Mouse (Mus musculus) regulatory T cell (primary cell): ENCODE data around the gene Nfic.

Experiments
- in situ Hi-C: fragments of 300-600 bp; cut with MboI, MseI; formaldehyde crosslinking; loops from one replicate; pipeline ENCODE4 v1.15.1; 2025; ENCODE audit warnings: high pct_unique_total_duplicates

The Nfic gene

DNA sequence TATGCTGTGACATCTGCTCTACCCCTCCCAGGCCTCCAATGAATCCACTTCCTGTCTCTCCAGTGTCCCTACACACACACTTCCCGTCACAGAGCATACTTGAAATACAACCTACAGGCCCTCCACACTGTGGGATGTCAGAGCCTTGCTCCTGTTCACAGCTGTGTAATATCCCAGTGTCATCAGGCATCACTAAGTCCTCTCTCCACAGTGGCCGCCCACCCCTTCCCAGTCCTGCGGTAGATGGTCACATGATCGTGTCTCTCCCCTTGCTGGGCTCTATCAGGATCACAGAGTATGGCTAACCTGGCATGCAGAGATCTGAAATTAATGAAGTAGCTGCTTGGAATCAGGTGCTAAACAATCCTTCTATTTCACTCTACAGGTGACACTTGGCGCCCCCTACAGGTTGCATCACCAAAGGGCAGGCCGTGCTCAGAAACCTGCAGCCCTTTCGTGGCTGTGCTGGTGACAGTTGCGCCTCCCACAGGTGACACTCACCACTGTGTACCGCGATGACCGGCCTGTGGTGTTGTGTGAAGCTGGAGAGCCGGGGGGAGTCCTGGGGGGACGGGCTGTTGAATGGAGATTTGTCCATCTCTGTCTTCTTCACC, 49.7 kb downstream of the Nfic start:
- in situ Hi-C loops, result no loop called here

DNA sequence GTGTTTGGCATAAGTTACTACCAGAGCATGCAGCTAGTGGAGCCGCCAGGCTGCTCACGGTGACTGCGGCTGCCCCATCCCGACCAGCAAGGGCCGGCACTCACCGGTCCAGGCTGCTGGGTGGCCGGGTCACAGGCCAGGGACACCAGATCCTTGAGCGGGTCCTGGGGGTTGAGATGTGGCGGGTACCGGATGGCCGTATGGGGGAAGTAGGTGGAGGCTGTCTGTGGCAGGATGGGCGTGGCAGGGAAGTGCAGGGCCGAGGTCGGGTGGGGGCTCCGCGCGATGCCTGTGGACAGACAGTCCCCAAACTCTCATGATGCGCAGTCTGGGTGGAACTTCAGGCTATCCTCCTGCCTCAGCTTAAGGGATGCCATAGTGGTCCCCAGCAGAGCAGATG, 50.7 kb downstream of the Nfic start:
- in situ Hi-C loops, result no loop called here

DNA sequence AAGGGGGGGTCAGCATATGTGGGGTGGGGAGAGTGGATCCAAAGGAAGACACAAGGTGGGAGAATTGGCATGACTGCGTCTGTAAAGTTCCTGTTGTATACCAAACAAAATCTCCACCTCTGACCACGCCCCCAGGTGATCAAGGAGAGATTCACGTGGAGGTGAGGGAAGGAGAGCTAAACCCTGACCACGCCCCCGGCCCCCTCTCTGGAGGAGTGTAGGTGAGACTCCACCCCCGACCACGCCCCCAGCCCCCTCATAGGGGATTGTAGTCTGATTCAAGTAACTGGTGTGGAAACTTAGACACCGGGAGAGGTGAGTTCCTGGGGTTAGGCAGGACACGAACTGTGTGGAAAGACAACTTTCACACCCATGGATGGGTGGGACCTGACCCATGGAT, 51.4 kb downstream of the Nfic start:
- in situ Hi-C loops, result no loop called here

DNA sequence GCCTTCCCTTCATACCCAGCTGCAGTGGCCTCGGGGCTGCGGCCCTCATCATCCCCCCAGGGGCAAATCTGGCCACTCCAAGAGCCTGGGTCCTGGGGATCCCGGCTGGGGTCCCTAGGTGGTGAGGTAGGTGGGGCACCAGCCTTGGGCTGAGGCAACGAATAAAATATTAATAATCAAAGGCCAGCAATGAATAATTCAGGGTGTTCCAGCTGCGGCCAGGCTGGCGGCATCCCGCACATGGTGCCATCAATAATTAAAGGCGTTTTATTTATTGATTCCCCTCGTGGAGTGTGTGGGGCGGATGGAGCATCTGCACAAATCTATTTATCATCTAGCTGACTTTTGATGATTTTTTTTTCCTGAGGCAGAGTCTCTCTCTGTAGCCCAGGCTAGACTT, 51.9 kb downstream of the Nfic start:
- in situ Hi-C loops, result no loop called here

DNA sequence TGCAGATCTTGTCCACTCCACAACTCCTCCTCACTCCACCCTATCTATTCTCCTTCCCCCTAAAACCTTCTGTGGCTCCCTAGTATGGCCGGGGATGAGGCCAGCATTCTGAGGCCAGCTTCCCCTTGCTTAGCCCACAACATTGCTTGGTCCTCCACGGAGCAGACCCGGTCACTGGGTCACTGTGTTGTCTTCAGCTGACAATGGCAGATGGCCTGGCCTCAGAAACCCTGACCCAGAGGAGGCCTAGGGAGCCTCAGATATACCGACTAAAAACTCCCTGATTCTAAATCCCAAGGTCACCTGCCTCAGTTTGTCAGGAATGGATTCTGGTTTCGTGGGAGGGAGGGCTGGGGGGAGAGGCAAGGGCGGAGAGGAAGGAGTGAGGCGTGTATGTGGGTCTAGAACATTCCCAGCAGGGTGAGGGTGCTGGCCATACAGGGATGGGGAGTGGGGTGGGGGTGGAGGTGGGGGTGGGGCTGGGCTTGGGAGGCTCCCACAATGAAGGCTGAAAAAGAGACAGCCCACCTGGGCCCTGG, 53.1 kb downstream of the Nfic start:
- in situ Hi-C loops, result no loop called here

DNA sequence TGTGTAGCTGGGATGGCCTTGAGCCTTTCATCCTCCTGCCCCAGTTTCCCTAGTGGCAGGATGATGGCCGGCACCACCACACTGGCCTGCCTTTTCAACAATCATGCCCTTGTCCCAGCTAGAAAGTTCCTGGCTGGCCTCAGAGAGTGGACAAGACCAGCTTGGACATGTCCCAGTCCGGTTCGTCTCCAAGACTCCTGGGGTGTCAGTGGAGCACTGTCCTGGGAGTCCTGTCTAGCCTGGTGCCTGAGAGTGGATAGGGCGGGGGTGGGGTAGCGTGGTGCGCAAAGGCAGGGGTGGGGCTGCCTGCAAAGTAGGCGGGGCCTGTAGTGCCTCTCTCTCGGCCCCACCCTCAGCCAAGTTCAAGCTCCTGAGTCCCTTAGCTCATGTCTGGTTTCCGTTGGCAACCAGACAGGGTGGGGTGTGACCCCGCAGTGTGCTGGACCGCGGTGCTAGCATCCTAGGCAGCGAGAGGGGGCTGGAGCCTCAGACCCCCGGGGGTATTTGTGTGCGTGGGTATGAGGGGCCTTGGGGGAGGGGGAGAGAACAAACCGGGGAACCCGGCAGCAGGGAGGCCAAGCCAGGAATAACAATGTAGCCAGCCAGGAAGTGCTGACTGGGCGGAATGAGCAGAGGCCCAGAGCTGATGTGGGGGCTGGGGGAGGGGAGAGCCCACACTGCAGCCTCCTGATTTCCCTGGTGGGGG, 53.8 kb downstream of the Nfic start:
- in situ Hi-C loops, result no loop called here

DNA sequence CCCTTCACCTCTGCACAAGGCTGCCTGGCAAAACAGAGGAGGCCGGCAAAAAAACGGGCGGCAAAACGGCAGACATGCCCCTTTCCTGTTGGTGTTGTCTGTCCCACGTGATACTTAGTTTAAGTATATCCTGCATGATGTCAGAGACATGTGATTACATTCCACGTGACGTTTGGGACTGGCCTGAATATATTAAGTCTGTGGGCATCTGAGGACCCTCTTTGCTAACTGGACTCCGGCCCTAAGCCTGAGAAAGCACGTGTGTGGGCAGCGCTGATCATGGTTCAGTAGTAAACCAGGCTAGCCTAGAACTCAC, 54.3 kb downstream of the Nfic start:
- in situ Hi-C loops, result no loop called here

DNA sequence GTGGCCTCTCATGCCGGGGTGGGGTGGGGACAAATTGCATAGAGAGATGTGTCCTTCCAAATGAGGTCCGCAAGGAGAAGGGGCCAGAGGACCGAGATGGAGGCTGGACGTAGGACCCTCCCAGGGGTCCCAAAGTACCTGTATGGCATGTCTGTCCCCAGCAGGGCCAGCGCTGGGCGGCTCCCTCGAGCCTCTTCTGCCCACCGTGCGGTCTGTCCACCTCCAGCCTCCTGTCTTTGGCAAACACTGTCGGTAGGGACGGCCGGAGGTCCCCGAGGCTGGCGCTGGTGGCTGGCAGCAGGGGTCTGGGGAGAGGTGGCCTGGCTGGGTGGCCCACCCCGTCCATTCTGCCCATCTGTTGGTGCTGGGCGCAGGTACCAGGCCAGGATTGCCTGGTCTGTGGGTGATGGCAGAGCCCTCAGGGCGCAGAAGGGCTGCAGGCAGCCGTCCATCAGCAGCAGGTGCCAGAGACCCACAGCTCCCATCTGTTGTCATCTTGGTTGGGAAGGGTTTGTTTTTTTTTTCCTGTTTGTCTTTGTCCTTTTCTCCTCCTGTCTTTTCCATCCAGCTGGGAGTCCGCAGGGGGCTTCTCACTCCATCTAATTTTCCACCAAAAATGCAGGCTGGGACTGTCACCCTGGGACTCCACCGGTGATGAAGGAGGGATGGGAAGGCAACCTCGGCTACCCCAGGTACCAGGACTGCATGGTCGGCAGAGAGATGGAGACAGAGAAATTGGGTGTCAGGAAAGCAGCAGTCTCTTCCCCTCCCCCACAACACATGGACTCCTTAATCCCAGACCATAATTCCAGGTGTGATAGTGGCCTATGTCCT, 54.8 kb downstream of the Nfic start:
- in situ Hi-C loops, result no loop called here

DNA sequence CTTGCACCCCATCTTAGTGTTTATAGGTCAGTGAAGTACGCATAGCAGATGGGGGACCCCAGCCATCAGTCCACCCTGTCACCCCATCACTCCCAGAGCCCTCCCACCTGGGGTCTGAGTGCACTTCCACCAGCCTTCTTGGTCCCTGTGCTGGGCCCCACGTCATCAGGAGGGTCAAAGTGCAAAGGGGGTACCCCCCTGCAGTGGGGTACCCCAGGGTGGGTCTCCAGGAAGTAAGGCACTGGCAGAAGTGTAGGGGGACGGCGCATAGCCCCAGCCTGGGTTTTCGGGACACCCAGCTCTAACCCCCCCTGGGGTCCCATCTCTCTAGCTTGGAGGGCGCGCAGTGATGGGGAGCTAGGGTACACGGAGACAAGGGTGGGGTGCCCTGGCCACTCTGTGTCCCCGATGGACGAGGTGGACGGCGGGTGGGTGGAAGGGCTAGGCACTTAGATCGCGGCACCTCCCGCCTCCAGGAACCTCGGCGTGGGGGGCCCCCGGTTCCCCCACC, 55.6 kb downstream of the Nfic start:
- in situ Hi-C loops, result no loop called here

DNA sequence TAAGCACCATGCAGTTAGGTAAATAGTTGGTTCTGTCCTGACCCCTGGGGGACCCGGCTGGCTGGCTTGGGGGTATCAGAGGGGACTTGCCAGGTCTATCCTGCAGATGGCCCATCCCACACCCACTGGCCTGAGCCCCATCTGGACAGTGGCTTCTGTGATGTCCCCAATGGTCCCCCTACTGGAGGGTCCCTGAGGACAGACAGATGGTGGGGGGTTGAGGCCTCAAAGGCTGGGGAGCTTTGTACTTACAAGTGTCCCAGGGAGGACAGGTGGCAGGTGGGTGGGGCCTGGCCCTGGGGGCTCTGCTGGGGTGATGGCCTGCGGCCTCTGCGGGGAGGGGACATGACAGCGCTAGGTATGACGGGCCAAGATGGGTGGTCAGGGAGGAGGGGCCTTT, 56.1 kb downstream of the Nfic start:
- in situ Hi-C loops, result no loop called here

DNA sequence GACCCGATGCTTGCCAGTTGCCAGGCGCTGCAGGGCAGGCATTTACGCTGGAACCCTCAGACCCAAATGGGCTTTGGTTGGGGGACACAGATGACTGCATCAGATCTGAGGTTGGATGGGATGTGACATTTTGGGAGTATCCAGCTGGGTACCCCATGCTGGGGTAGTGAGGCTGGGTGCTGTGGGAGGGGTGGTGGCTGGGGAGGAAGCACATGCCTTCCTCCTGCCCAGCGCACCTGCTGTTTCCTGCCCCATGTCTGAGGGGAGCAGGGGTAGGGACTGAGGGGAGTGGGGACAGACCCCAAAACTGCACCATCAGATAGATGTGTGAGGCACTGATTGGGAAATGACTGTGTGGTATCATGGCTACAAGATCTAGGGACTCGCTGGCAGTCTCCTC, 58.7 kb downstream of the Nfic start:
- in situ Hi-C loops, result no loop called here

DNA sequence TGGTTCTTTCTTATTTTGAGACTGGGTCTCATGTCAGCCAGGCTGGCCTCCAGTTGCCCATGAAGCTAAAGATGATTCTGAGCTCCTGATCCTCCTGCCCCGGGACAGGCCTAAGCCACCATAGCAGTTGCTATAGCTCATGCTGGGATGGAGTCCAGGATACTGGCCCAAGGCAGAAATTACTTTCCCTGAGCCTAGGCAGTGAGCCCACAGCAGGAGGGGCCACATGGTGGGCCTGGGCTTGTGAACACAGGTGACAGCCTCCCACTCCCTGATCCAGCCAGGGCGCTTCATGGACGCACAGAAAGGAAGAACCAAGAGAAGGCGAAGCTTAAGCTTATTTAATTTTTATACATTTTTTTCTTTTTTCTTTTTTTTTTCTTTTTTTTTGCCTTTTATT, 59.6 kb downstream of the Nfic start:
- in situ Hi-C loops, result no loop called here

DNA sequence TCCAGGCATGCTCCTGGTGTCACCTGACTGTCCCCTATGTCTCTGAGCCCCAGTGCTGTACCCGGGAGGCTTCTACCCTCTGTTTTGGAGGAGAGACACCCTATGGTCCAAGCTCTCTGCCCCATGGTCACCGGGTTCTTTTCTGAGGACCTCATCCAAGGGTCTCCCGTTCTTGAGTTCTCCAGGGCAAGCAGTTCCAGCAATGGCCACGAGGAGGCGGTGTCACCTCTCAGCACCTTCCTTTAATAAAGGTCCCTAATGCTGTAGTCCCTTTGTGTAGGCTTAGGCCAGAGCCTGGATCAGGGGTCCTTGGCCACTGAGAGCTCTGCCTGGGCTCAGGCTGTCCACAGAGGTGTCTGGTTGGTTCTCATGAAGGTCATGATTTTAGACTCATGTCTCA, 60.3 kb downstream of the Nfic start:
- in situ Hi-C loops, result no loop called here

DNA sequence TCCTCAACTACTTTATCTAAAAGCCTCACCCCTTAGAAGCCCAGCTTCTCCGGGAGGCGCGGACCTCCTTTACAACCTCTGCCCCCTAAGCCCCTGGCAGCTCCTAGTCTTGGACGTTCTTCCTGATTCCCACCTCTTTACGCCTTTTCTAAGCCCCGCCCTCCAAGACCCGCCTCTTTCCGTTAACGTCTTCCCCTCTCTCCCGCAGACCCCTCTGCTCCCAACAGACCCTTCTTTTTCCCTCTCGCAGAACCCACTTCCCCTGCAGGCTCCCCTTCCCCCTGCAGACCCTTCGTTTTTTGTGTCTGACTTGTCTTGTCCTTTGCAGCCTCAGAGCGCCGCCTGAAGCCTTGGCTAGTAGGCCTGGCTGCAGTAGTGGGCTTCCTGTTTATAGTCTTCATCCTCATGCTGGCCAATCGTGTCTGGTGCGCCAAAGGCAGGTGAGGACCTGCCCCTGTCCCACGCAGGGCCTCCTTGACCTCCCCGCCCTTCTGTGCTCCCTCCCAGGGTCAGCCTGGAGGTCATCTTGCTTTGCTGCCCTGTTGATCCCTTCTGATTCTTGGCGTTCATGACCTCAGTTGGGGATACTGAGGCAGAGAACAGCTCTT, 61.9 kb downstream of the Nfic start:
- in situ Hi-C loops, result loop anchor here (5.0 kb wide), 1 partner anchor 49 kb away; no protein-coding TSS in a partner anchor

DNA sequence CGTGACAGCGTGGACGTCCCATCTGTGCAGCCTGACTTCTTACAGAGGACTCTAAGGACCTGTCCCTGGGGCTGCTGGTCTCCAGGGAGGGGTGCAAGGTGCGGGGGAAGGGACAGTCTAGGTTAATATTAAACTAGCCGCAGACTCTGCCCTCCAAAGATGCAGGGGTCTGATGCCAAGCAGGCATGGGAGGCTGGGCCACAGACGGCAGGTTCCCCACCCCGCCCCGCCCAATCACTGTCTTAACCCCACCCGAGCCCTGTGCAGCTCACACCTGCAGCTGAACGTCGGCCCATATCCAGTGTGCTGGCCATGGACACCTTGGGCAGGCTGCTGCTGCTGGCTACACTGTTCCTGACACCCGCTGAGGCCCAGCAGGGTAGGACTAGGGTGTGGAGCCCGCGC, 62.7 kb downstream of the Nfic start, which contains the start of gene Smim24:
Gene Smim24, plus strand, starts transcription at position 271 of the 405 bp plus-strand sequence.
- in situ Hi-C loops, result loop anchor here (5.0 kb wide), 1 partner anchor 50 kb away; no protein-coding TSS in a partner anchor

DNA sequence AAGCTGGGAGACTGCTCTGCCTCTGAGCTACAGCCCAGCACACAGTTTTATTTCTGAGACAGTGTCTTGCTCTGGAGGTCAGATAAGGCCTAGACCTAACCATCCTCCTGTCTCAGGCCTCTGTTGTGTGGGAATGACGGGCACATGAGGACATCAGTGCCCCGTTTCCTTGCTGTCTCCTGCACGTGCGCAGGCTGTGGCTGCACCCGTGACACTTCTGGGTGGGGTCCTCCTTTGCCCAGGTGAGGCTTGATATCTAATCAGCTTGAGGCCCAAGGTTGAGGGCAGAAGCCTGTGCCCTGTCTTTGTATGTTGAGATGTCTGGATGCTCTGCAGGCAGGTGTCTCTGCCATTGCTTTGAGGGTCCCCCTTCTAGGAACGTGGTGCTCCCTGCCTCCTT, 63.2 kb downstream of the Nfic start:
- in situ Hi-C loops, result loop anchor here (5.0 kb wide), 1 partner anchor 50 kb away; no protein-coding TSS in a partner anchor

DNA sequence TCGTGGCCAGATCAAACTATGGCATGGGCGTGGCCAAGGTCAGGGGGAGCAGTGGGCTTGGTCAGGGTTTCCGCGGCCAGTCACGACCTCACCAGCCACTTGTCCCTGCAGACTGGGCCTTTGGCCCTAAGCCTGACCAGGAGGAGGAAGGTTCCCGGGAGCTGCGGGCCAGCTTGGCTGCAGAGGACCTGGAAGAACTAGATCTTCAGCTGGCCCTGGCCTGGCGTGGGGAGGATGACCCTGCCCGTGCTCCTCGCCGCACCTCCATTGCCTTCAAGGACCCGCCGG, 64.8 kb downstream of the Nfic start:
- in situ Hi-C loops, result loop anchor here (5.0 kb wide), 1 partner anchor 52 kb away; no protein-coding TSS in a partner anchor

DNA sequence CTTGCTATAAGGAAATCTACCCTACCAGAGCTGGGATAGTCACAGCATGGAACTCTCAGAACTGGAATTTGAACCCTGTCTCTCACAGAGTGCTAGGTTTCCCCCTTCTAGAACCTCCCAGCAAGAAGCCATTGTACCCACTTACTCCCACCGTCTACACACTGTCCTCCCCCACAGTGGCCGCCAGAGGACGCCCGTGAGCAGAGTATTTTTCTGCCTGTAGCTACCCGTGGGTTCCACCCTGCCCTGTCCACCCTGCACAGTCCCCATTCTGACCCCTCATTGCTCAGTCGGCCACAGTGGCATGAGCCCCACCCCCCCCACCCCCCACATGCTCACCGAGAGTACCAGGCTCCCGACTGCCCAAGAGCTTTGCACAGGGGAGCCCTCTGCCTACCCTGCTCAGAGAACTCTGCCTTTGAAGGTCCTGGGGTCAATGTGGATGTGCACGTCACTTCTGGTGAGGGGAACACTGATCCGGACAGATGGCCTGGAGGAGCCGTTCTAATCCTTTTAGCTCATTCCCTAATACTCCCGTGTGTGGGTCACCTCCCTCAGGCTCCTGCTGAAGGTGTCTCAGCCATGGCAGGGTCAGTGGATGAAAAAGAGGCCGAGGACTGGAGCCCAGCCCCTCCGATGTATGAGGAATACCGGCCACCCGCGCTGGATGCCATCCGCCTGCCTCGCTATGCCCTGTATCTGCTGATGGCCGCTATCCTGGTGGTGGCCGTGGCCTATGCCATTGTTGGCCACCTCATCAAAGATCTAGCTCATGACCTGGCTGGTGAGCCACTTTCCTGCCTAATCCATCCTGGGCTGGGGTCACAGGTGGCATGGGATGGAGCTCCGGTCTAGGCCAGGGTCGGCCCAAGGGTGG, 65.4 kb downstream of the Nfic start:
- in situ Hi-C loops, result loop anchor here (5.0 kb wide), 1 partner anchor 52 kb away; no protein-coding TSS in a partner anchor

DNA sequence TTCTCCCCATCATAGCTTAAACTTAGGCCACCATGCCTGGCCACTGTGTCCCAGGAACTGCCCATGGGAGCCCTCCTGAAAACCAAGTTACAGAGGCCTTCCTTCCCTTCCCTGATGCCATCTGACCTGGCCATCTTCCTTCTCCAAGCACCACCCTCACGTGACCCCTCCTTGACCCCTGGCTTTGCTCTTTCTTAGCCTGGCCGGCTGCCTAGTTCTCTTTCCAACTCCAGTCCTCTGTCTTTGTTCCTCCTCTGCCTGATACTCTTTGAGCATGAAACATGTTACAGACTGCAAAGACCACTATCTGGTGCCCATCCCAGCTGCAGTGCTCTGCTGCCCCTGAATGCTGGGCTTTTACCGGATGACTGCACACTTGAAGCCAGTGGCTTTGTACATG, 66.1 kb downstream of the Nfic start:
- in situ Hi-C loops, result no loop called here

DNA sequence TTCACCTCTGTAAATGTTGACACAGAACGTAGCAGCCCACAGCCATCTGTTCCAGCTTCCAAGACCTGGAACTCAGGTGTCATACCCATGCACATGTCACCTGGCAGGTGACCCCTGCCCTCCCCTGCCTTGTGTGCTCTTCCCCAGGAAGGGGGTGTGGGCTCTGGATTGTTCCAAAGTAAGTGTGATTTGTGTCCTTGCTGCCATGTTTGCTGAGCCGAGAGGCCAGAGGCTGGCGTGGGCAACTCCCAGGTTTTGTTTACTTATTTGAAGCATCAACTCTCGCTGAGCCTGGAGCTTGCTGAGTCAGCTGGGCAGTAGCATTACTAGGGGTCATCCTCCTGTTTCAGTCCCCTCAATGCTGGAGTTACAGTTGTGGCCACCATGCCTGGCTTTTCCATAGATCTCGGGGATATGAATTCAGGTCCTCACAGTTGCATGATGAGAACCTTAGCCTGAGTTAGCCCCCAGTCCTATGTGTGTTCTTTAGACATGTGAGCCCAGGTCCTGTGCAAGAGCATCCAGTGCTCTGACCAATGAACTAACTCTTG, 66.9 kb downstream of the Nfic start, which contains the start of gene Gm48552:
Gene Gm48552, plus strand, starts transcription at position 501 of the 551 bp plus-strand sequence.
- in situ Hi-C loops, result no loop called here
